Mouse (Mus musculus): Measurements from ENCODE around the gene Olfr523.

DNA sequence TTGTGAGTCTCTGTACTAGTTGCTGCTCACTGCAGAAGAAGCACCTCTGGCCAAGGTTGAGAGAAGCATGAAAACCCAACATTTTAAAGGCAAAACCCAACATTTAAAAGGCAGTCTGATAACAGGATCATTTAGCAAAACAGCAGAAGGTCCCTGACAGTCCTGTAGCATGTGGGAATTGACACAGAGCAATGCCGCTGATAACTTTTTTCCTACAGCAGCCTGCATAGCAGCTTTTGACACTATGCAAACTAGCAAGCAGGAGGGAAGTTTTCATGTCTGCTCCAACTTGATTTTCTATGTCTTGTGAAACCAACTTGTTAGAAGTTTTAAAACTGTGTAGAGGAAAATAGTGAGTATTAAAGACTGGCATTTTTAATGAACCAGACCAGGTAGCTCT lies 48.6 kb upstream of the Olfr523 start:
- TF ChIP-seq POLR2A (IDR thresholded peaks at IDR 0.05; ENCODE audit: low read depth, low read length), result no peak
- TF ChIP-seq EP300 (IDR thresholded peaks at IDR 0.05; ENCODE audit: low read length), result peak; percentile 16; the same call in 1 of the 2 replicates
- TF ChIP-seq POLR2AphosphoS2 (IDR thresholded peaks at IDR 0.05; ENCODE audit: low read depth, low read length), result no peak
- no peak for TF ChIP-seq CTCF (conservative IDR thresholded peaks at IDR 0.05 in 1 of 2, IDR thresholded peaks at IDR 0.05 in 1 of 2; ENCODE audit: low read depth in 2 of 2, low read length in 2 of 2)
- no peak for TF ChIP-seq MAFK (IDR thresholded peaks at IDR 0.05; ENCODE audit: insufficient replicate concordance, low read length)
- TF ChIP-seq UBTF (IDR thresholded peaks at IDR 0.05; ENCODE audit: low read depth, low read length), result no peak
- no peak; the same call in 1 of the 2 replicates for TF ChIP-seq ETS1 (conservative IDR thresholded peaks at IDR 0.05; ENCODE audit: low read depth, low read length)

Measured in CH12.LX (cell line).